Mouse (Mus musculus): ENCODE data around the gene Col4a3.

DNA sequence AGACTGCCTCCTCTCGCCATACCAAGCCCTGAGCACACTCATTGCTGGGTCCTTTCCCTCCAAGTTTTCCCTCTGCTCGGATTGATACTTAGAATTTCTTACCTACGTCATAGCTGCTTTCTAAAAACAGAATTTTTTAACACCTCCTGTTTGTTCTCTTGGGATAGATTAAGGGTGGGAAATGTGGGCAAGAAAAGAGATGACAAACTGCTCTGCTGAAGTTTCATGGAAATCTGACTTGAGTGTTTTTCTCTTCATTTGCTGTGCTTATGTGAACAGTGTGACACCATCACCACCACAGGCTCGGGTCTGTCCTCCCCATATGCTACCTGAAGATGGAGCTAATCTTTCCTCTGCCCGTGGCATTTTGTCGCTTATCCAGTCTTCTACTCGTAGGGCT lies 154.8 kb downstream of the Col4a3 start:
- no peak for TF ChIP-seq CTCF (IDR thresholded peaks at IDR 0.05)
- no peak for TF ChIP-seq EP300 (IDR thresholded peaks at IDR 0.05; ENCODE audit: insufficient read depth, low read depth, low read length)
- TF ChIP-seq POLR2A (IDR thresholded peaks at IDR 0.05; ENCODE audit: insufficient read depth, low read depth, low read length), result no peak
